Mouse (Mus musculus): ENCODE measurements at regions not wholly inside any gene's neighbourhood (a gene's known extent, or its start where the extent isn't known, plus 50 kb on each side); places are given as distances from the start of the nearest gene placed in this dataset.

DNA sequence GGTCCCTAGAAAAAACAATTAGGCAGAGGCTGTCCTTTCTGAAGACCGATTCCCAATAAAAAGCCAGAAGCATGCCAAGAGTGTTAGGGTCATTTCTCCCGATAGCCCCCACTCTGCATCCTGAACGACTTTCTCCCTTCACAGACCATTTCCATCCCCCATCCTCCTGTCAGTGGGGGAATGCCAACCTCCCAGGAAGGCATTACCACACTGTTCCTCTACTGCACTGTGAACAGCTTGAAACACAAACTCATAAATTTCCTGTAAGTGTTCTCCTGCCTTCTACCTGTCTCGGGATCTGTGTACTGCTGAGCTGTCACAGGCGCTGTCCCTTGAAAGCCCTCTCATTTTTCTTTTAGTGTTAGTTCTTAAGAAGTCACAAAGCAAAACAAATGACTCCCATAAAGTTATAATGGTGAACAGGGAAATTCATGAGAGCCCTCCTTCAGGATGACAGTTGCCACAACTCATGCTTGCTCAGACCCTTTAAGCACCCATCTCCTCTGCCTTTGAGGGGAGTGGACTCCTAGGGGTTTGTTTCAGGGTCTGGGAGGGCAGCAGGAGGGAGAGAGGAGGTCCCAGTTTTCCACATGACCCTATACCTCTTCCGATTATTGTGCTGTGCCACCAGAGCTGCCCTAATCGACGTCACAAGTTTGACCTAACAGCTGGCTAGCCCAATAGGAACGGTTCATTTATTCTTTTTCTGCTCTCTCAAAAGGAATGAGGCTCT is 139.9 kb downstream of the Rchy1 start:
- 69% methylated on average over 9 of the region's 9 CpGs for WGBS
- Histone ChIP-seq H3K27me3 (no peaks in the 10 kb centered on the region), H3K36me3 (no peaks in the 10 kb centered on the region), H3K27ac (no peak overlapping the region), H3K9ac (no peak overlapping the region), H3K4me2 (no peak overlapping the region), H3K4me3 (no peak overlapping the region), H3K9me3 (replicated peaks) (no peaks in the 10 kb centered on the region), H3K4me1 (replicated peaks) (no peaks in the 10 kb centered on the region)
- ATAC-seq (replicated peaks; ENCODE audit: insufficient number of reproducible peaks, insufficient read depth, low FRiP score, low read depth), result no peak

DNA sequence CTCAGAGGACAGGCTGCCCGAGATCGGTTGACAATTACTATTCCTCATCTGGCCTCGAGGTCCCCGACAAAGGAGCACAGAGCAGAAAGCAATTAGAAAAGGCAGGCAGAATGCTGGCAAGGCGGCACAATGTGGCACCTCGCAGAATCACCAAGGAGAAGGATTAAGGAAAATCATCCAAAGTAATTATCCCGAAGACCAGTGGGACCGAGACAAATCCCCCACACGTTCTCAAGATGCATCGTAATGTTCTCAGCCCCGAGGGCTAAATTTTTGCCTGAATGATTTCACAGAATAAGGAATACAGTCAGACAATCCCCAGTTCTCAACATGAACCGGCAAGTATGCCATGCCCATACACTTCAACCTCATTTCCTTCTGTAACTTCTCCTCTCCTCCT is 144.1 kb downstream of the Rchy1 start:
- no peaks in the 10 kb centered on the region for H3K36me3 ChIP-seq
- no peak overlapping the region for H3K4me3 ChIP-seq
- H3K27me3 ChIP-seq, result no peaks in the 10 kb centered on the region
- H3K4me1 ChIP-seq (replicated peaks), result no peaks in the 10 kb centered on the region
- H3K9me3 ChIP-seq (replicated peaks), result no peaks in the 10 kb centered on the region
- ATAC-seq (replicated peaks; ENCODE audit: insufficient number of reproducible peaks, insufficient read depth, low FRiP score, low read depth), result no peak
- H3K27ac ChIP-seq, result no peak overlapping the region
- 81% methylated on average over 12 of the region's 12 CpGs for WGBS
- no peak overlapping the region for H3K4me2 ChIP-seq
- H3K9ac ChIP-seq, result no peak overlapping the region

DNA sequence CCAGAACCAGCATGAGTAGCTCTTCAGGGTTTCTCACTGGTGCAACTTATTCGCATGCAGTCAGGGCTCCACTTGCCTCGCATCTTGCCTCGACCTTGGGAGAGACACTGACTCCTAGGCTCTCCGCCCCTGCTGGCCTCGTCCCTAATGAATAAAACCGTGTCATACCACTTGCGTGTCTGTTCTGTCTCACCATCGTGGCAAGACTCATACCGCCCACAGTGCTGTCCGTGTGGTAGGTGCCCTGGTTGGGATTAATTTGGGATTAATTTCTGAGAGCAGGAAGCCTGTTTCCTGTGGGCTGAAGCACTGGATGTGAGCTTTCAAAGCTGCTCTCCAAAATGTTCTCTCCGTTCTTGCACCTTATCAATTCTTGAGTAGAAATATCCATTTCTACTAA is 144.7 kb downstream of the Rchy1 start:
- H3K4me2 ChIP-seq, result no peak overlapping the region
- ATAC-seq (replicated peaks; ENCODE audit: insufficient number of reproducible peaks, insufficient read depth, low FRiP score, low read depth), result no peak
- H3K4me3 ChIP-seq, result no peak overlapping the region
- H3K9ac ChIP-seq, result no peak overlapping the region
- H3K27ac ChIP-seq, result no peak overlapping the region
- H3K27me3 ChIP-seq, result no peaks in the 10 kb centered on the region
- 75% methylated on average over 11 of the region's 11 CpGs for WGBS
- no peaks in the 10 kb centered on the region for H3K36me3 ChIP-seq
- no peaks in the 10 kb centered on the region for H3K9me3 ChIP-seq (replicated peaks)
- H3K4me1 ChIP-seq (replicated peaks), result no peaks in the 10 kb centered on the region

DNA sequence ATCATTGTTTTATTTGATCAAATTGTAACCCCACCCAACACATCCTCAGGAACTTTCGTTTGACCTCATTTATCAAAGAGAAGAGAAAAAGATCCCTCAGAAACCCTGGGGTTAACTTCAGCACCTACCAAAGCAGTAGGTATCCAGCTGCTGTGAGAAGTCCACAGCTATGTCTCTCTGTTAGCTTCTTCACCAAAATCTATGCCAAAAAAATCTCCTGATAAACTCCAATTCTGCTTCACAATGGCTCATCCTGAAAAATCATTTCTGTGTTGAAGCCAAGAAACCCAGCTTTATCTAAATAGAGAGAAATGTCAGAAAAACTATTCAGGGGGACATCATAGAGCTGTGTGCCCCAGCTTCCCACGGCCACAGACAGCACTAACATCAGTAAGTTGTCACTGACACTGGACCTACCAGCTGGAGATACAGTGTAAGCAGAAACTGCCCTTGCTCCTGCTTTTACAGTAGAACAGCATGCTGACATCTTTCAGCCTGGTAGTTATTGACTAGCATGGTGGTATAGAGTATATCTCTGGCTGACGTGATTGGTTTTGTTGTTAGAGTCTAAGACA is 146.4 kb downstream of the Rchy1 start:
- Histone ChIP-seq H3K36me3 (no peaks in the 10 kb centered on the region), H3K27ac (no peak overlapping the region), H3K4me3 (no peak overlapping the region), H3K9ac (no peak overlapping the region), H3K4me1 (replicated peaks) (no peaks in the 10 kb centered on the region), H3K27me3 (no peaks in the 10 kb centered on the region), H3K4me2 (no peak overlapping the region), H3K9me3 (replicated peaks) (no peaks in the 10 kb centered on the region)
- 69% methylated on average over 3 of the region's 3 CpGs for WGBS
- no peak for ATAC-seq (replicated peaks; ENCODE audit: insufficient number of reproducible peaks, insufficient read depth, low FRiP score, low read depth)

DNA sequence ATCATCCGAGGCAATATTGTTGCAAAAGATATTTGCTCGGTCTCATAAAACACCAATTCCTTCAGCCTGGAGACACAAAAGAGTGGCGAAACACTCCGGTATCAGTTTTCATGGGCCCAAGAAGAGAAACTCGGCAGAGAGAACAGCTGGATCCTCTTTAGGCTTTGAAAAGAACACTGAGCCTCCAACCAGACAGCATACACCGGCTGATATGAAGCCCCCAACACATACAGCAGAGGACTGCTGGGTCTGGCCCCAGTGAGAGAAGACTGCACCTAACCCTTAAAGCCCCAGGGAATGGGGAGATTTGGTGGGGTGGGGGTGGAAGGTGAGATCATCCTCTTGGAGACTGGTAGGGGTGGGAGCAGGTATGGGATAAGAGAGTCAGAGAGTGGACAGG is 147.9 kb downstream of the Rchy1 start:
- no peak overlapping the region for H3K4me2 ChIP-seq
- H3K36me3 ChIP-seq, result no peaks in the 10 kb centered on the region
- H3K27ac ChIP-seq, result no peak overlapping the region
- no peak overlapping the region for H3K4me3 ChIP-seq
- 69% methylated on average over 6 of the region's 6 CpGs for WGBS
- no peaks in the 10 kb centered on the region for H3K4me1 ChIP-seq (replicated peaks)
- H3K27me3 ChIP-seq, result no peaks in the 10 kb centered on the region
- H3K9ac ChIP-seq, result no peak overlapping the region
- no peaks in the 10 kb centered on the region for H3K9me3 ChIP-seq (replicated peaks)
- no peak for ATAC-seq (replicated peaks; ENCODE audit: insufficient number of reproducible peaks, insufficient read depth, low FRiP score, low read depth)

DNA sequence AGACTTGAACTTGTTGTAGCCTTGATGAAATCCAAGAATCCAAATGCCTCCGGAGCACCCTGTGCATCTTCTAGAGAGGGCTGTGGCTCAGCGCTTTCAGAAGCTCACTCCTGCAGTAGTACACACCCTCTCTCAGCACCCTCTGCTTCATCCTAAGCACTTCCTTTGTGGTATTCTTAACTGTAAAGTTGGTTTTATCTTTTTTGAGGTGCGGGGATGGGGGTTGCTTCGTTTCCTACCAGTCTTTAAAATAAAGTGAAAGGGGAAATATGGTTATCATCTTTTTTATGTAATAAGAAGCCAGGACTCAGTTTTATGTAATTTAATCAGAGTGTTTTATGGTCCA is 148.5 kb downstream of the Rchy1 start:
- no peak for ATAC-seq (replicated peaks; ENCODE audit: insufficient number of reproducible peaks, insufficient read depth, low FRiP score, low read depth)

DNA sequence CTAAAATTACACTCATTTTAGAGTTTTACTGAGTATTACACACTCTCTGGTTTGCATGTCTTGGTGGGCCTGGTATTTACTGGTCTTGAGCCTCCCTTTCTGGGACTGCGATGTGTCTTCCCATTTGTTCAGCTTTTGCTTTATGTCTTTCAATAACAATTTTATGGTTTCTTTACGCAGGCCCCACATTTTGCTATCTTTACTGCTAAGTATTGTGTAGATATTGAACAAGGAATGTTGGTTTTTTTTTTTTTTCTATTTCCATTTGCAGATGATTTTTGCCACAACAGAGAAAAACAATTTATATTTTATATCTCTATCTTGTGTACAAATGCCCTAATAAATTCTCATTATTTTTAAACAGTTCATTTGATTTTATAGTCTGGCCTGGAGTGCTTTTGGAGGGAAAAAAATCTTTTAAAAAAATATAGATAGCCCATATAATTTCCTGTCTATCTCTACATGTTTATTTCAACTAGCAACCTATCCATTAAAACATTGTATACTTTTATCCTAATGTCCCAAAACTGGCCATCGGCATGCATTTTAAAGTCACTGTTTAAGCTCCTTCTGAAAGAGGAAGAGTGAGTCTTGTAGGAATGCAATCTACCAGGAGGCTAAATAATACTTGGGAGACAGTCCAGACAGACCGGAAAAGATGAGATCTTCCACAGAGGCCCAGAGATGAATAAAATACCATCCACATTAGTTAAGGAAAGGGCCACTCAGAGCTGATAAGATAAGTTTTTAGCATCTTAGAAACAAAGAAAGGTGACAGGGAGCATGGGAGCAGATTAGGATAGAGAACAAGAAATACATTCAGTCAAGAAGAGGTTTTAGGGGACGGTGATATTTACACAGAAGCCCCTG is 149.1 kb downstream of the Rchy1 start:
- Histone ChIP-seq H3K9ac (no peak overlapping the region), H3K27me3 (no peaks in the 10 kb centered on the region), H3K36me3 (no peaks in the 10 kb centered on the region), H3K27ac (no peak overlapping the region), H3K4me3 (no peak overlapping the region), H3K4me2 (no peak overlapping the region), H3K4me1 (replicated peaks) (no peaks in the 10 kb centered on the region), H3K9me3 (replicated peaks) (no peaks in the 10 kb centered on the region)
- ATAC-seq (replicated peaks; ENCODE audit: insufficient number of reproducible peaks, insufficient read depth, low FRiP score, low read depth), result no peak
- WGBS, result 53% methylated on average over 5 of the region's 5 CpGs

More for the DNA sequence above, 148.5 kb downstream of the Rchy1 start:
- no peak overlapping the region for H3K4me3 ChIP-seq
- no peaks in the 10 kb centered on the region for H3K27me3 ChIP-seq
- H3K36me3 ChIP-seq, result no peaks in the 10 kb centered on the region
- no peak overlapping the region for H3K4me2 ChIP-seq
- no peaks in the 10 kb centered on the region for H3K9me3 ChIP-seq (replicated peaks)
- H3K27ac ChIP-seq, result no peak overlapping the region
- WGBS, result 37% methylated on average over 4 of the region's 4 CpGs
- no peak overlapping the region for H3K9ac ChIP-seq
- no peaks in the 10 kb centered on the region for H3K4me1 ChIP-seq (replicated peaks)

DNA sequence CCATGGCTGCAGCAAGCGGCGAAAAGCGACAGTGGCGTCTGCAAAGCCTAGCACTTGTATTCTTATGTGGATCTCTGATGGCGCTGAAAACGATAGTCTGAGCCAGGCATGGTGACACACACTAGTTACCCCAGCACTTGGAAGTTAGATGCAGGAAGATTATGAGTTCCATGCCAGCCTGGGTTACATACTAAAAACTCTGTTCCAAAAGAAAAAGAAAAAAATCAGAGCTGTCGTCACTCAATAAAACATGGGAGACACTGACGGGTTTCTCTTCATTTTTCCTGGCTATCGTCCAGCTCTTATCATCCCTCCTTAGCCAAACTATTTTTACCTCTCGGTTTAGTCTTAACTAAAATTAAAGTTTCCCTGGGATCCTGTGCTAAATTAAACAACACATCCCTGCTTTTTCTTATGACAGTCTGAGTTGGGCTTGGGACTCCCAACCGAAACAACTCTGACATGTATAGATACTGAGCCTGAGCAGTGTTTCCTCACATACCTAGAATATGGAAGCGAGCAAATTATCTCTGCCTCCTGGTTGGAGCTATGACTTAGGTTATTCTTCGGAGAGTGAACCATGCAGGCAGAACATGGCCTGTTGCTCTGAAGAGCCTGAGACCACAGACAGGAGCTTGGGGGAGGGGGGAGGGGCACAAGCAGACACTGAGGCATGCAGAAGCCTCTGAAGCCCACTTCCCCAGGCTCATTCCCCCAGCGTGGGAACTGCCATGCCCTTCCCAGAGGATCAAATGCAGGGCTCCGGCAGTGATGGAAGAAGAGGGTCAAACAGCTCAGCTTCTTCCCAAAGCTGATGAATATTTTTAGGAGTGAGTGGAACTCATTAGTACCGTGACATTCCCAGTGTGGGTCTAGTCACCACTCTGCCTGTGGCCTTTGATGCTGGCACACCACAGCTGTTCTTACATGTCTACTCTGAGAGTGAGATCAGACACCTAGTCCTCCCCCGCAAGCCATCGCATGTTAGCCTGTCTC is 155.5 kb downstream of the Rchy1 start:
- 36% methylated on average over 18 of the region's 18 CpGs for WGBS
- H3K4me1 ChIP-seq (replicated peaks), result peaks cover 16% of the 10 kb centered on the region
- H3K27me3 ChIP-seq, result no peaks in the 10 kb centered on the region
- no peaks in the 10 kb centered on the region for H3K9me3 ChIP-seq (replicated peaks)
- H3K9ac ChIP-seq, result no peak overlapping the region
- peak overlapping the region; percentile 55 for H3K27ac ChIP-seq
- H3K4me3 ChIP-seq, result no peak overlapping the region
- ATAC-seq (replicated peaks; ENCODE audit: insufficient number of reproducible peaks, insufficient read depth, low FRiP score, low read depth), result 0 out of 2 replicates have a peak, but pooled peaks have one; percentile 22
- H3K4me2 ChIP-seq, result peak overlapping the region; percentile 43
- H3K36me3 ChIP-seq, result no peaks in the 10 kb centered on the region

DNA sequence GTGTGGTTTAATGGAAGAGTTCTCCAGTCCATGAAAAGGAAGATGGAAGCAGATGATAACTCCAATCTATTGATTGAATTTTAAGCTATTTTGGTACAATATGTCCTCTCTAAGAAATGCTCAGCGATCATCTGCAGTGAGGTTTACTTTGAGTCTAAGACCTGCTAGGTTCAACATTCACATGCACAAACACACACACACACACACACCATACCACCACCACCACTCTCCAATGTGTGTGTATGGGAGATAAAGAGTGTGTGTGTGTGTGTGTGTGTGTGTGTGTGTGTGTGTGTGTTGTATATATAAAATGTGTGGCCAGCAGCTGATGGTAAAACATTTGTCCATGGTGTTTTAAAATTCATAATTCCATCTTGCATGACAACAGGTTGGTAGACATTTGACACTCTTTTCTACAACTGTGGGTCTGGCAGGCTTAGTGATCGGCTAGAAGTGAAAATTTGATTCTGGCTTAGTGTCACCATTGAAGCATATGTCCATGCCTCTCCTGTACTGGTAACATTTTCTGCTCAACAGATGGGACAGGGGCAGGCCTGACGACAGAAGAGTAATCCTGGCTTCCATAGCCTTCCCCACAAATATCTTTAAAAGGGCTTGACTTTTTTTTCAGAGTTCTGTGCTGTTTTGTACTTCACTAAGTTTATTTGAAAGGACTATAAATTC is 161.4 kb downstream of the Rchy1 start:
- no peak for ATAC-seq (replicated peaks; ENCODE audit: insufficient number of reproducible peaks, insufficient read depth, low FRiP score, low read depth)
- Histone ChIP-seq H3K9ac (no peak overlapping the region), H3K9me3 (replicated peaks) (no peaks in the 10 kb centered on the region), H3K4me1 (replicated peaks) (no peaks in the 10 kb centered on the region), H3K4me2 (no peak overlapping the region), H3K27me3 (no peaks in the 10 kb centered on the region), H3K36me3 (no peaks in the 10 kb centered on the region), H3K27ac (no peak overlapping the region), H3K4me3 (no peak overlapping the region)
- 81% methylated on average over 3 of the region's 3 CpGs for WGBS

DNA sequence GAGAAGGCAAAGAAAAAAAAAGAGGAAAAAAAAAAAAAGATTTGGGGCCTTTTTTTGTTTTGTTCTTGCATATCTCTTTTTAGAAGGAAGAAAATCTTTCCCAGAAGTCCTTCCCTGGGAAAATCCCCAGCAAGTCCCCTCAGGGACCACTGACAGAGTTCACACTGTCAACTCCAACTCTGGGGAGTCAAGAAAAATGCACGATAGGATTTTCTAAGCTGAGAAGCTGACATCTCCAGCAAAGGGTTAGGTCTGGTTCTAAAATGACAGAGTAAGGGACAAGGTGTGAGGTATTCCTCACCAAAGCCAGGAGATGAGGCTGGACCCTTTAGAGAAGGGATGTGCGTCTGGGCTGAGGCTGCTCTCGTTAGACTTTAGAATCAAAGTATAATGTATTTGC is 165.5 kb downstream of the Rchy1 start:
- no peak overlapping the region for H3K4me3 ChIP-seq
- WGBS, result 70% methylated on average over 3 of the region's 3 CpGs
- ATAC-seq (replicated peaks; ENCODE audit: insufficient number of reproducible peaks, insufficient read depth, low FRiP score, low read depth), result no peak

More for the DNA sequence above, 165.5 kb downstream of the Rchy1 start:
- Histone ChIP-seq H3K27ac (no peak overlapping the region), H3K9me3 (replicated peaks) (no peaks in the 10 kb centered on the region), H3K4me2 (no peak overlapping the region), H3K27me3 (no peaks in the 10 kb centered on the region), H3K9ac (no peak overlapping the region), H3K4me1 (replicated peaks) (no peaks in the 10 kb centered on the region), H3K36me3 (no peaks in the 10 kb centered on the region)

Measured in heart, embryonic 15.5 days (tissue).